Mouse (Mus musculus) Muller cell, postnatal 12 days (primary cell): ENCODE measurements around the gene Spx.
A peak's percentile ranks its signal among the peaks of the same experiment; 100 is the strongest.

Source experiments
- DNase-seq: peaks from one replicate; pipeline ENCODE4 v3.0.0-alpha.2; 2015; ENCODE audit errors: inconsistent ontology term

The Spx gene

DNA sequence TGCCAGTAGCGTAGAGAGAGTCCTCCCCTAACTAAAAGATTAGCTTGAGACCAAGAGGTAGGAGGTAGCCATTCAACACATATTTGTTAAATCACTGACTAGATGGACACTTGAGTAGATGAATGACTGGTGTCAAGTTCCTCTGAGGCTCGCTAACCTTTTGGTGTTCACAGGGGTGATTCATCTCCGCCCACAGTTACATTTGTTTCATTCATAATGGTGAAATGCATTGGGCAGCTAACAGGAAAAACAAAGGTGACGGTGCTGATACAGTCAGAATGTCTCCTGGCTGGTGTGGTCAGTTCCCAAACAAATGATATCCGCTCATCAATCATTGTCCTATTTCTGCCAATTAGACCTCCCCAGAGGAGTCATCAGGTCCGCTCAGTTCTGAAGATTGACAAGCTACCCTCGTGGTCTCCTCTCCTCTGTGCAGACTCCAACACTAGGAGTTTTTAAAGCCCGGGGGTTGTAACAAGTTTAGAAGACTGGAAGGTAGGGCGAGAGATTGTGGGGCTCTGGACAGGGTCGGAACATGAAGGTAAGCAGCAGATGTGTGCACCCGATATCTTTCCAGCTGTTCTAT, at the start of gene Spx:
TSS of gene Spx (plus strand) at position 536 of the 586 bp plus-strand sequence.
- DNase-seq, result peak; percentile 41

DNA sequence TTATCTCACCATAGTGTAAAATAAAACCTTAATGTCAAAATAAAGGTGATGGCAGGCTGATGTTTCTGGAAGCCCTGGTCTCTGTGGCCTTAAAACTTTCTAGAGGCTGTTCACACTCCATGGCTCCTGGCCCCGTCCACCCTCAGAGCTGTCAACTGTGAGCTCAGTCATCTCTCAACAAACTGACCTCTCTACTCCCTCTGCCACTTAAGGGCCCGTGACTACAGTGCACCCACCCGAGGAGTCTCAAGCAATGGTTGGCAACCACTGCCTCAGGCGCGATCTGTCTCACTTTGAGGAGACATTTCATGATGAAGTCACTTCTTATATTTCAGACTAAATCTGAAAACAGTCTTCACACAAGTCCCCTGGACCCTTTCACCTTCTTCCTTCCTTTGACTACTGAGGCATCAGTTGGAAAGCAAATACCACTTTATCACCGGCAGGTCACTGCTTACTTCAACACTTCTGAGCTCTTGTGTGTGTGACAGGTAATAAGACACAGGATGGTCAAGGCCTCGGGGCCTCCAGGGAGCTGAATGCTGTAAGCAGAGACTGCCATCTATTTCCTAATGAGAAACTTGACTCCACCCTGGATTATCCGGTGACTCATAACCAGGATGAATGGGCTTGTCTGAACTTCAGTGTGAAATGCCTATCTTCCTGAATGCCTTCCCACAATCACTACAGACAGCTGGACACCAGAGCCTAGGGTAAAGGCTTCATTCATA, 47.3 kb upstream of the Spx start:
- peak; percentile 62 for DNase-seq

DNA sequence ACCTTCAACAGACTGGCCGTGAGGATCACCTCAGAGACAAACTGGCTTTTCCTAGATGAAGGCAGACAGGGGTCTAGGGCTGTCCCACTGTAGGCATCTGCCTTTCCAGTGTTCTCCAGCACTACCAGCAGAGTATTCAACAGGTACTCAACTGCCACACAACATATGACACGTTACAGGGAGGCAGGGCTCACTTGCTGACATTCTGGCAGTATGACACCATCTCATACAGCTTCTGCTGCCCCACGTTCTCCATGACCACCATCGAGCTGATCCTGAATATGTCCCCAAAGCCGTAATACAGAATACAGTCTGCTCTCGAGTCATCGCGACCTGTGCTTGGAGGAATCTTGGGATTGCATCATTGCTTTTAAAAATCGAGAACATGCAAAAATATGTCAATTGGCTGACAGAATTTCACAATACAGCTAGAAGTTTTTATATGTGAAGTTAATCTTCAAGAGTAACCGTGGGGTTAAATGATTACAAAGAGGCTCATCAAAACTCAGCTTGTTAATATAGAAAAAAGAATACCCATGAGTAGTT, 46.7 kb upstream of the Spx start:
- DNase-seq, result no peak

- DNase-seq, result peak; percentile 16
Observed at GRCm38 (mm10) chr6:142367565-142367964, 45.7 kb upstream of the Spx start.

DNA sequence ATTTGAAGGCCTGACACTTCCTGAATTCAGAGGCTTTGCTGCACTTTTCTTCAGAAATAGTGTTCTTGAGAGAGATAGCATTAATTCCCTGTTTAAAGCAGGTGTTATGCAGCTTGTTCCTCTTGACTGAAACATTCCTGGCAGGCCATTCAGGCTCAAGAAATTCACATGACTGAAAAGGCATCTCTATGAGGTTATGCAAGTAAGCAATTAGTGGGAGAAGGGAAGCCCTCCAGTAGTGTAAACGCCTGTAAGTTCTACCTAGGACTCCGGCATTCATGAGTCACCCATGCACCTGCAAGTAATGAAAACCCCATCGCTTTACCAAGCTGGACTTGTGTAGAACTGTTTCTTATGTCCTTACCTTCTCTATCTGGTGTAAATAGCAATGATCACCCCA, 43.7 kb upstream of the Spx start:
- no peak for DNase-seq

DNA sequence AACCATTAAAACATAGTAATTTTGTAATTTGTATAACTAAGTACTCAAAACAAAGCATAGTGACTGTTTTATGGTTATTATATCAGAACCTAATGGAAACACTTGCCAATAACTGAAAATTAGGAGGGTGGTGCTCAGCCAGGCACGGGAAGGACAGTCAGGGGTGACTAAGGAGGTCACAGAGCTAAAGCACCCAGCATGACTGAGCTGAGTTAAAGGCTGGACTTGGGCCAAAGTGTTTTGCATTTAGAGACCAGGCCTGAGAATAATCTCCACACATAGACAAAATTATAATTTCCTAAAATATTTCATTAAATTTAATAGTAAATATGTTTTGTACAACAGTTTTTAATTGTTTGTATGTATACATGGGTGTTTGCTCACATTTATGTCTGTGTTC, 36.2 kb upstream of the Spx start:
- no peak for DNase-seq

GRCm38 (mm10) chr6:142378576-142379330, 34.5 kb upstream of the Spx start:
- no peak for DNase-seq

- no peak for DNase-seq
Observed at GRCm38 (mm10) chr6:142379961-142380360, 33.3 kb upstream of the Spx start.

DNA sequence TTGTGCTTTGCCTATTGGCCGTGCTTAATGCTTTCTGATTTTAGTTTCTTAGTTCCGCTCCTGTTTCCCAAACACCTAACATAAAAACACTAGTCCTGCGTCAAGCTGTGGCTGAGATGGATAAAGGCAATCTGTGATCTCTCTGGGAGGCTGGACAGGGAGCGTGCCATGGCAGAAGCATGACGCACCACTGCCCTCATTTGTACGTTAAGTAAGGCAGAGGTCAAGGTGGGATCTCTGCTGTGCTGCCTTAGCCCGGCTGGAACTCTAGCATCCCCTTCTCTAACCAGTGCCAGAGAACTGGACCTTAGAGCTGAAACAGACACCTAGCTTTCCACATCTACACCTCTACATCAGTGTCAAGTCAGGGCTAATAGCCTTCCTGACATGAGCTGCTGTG, 31.6 kb upstream of the Spx start:
- DNase-seq, result no peak

DNA sequence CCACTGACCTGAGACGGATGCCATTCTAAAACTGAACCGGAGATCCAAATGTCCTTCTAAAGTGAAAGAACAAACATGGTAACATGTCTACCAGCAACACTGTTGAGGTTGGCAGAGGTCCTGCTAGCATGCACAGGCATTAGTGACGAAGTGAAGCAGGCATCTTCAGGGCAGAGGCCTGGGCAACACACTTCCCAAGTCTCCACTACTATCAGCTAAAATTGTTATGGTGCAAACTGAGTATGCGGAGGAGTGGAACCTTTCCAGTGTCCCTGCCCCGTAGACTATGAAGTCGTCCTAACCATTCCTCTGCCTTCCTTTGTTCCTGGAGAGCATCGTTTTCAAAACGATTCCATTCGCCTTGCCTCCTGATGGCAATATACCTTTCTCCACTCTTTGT, 28.7 kb upstream of the Spx start:
- DNase-seq, result no peak

DNA sequence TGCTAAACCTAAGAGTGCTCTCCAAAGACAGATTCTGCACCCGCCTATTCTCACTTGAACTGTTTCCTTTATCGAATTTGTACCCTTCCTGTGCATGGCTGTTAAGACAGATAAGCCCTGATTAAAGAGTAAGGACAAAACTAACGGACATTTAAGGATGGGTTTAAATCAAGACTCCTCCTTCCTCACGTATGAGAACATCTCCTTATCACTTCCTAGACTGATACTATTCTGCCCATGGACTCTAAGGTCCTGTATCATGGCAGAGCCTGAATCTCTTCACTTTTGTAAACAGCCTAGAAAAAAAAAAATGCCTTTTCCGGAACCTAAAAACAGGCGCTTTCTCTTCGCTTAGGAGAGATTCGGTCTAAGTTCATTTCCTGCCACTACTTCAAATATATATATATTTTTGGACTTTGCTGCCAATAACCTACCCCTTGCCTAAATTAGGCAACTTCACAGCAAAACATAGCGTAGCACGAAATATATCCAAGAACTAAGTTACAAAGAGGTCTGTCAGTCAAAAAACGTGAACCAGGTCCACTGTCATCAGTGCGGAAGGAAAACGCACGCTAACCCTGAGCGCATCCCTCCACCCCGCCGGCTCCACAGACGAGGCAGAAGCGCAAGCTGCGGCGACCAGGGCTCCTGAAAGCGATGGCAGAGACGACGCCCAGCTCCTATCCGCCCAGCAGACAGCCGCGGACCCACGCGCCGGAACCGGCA, 26.8 kb upstream of the Spx start:
- no peak for DNase-seq

DNA sequence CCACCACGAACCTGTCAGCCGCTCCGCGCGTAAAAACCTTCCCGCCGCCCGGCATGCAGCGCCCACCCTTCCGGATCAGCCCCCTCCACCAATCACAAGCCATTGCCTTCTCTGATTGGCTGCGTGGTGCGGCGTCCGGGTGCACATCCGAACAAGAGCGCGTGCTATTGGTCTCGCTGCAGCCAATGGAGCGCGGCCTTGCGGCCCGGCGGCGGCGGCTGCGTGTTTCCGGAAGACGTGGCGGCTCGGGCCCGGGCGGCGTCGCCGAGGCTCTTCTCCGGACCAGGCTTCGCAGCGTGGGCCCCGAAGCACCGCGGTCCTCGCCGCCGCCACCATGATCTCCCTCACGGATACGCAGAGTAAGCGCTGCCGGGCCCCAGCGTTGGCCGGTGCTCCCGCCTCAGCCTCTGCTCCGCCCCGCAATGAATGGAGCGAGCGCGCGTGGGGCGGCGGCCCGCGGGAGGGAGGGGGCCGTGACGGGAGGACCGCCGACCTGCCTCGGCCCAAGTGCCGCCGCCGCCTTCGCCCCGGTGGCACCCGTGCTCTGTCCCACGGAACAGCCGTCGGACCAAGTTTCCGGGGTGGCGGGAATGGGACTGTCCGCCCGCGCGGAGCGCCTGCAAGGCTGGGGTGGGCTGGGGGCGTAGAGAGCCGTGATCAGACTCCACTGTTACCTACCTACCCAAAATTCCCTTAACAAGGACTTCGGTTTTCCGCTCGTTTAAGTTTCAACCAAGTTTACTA, 26.1 kb upstream of the Spx start, which contains the start of the genes Recql and Golt1b:
TSS of gene Recql (minus strand) at position 77 of the 744 bp plus-strand sequence.
TSS of gene Golt1b (plus strand) at position 211 of the 744 bp plus-strand sequence.
- peak; percentile 98 for DNase-seq

GRCm38 (mm10) chr6:142387755-142388271, 25.4 kb upstream of the Spx start:
- no peak for DNase-seq

- peak; percentile 23 for DNase-seq
Observed at GRCm38 (mm10) chr6:142389101-142389500, 24.1 kb upstream of the Spx start.

DNA sequence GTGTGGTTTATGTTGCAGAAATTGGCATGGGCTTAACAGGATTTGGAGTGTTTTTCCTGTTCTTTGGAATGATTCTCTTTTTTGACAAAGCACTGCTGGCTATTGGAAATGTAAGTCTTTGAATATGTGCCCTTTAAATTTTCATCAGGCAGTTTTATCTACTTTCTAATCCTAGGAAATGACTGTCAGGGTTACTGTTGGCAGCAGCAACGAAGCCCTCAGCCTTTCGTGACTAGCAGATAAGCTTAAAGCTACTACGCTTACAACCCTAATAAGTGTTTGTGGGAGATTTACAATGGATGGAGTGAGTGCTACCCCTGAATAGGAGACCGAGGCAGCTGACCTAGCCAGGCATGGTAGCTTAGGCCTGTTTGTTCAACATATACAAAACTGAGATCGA, 20.9 kb upstream of the Spx start:
- DNase-seq, result no peak

DNA sequence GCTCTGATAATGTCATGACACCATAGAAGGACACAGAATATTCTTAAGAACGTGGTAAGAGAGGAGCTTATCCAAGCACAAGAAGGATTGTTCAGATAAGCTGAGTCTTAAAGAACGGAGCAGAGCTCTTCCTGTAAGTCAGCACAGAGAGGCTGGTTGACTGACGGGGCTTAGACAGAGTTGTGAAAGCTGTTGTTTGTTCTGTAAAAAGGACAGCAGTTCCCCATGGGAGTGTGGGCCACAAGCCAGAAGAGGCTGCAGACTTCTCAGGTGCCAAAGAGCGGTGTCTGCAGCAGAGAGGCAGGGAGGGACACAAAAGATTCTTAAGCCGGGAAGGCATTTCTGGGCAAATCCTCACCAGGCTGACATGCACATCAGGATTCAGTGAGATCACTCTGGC, 18.6 kb upstream of the Spx start:
- no peak for DNase-seq

- no peak for DNase-seq
Observed at GRCm38 (mm10) chr6:142395756-142396155, 17.5 kb upstream of the Spx start.

- DNase-seq, result peak; percentile 14
Observed at GRCm38 (mm10) chr6:142411140-142411539, 2.1 kb upstream of the Spx start.

- no peak for DNase-seq
Observed at GRCm38 (mm10) chr6:142413845-142414244, 604 bp downstream of the Spx start.

GRCm38 (mm10) chr6:142414597-142414996, 1.4 kb downstream of the Spx start:
- no peak for DNase-seq

GRCm38 (mm10) chr6:142424976-142425375, 11.7 kb downstream of the Spx start:
- DNase-seq, result peak; percentile 40
